Mouse (Mus musculus): ENCODE data around the gene Aacs. TPM values are rescaled to one million over a fixed set of nuclear protein-coding genes. Genes with fewer than 3 reads are reported as not detected.

Aacs gene
- total and polyA plus RNA-seq, 3 experiments: 32.8 to 79.5 TPM; not detected in 1

- peaks cover 3 to 11% of the 10 kb centered on the region in 2 experiments; a peak in 3 of 4 replicates for H3K36me3 ChIP-seq (ENCODE audit: control insufficient read depth in 1 of 2, insufficient read depth in 2 of 2, low read length in 2 of 2)
- H3K4me1 ChIP-seq (ENCODE audit: control insufficient read depth in 1 of 2, insufficient read depth in 2 of 2, low read length in 2 of 2): peaks cover 3 to 26% of the 10 kb centered on the region in 2 experiments
- H3K27ac ChIP-seq (ENCODE audit: control insufficient read depth, low read depth, low read length): no peak overlapping the region
- H3K9me3 ChIP-seq (replicated peaks; ENCODE audit: insufficient read depth, low read length): no peaks in the 10 kb centered on the region
- H3K9ac ChIP-seq (ENCODE audit: control insufficient read depth, low read depth, low read length, poor library complexity, severe bottlenecking): no peak overlapping the region
- H3K79me2 ChIP-seq (ENCODE audit: control insufficient read depth, insufficient read depth, low read length, poor library complexity): peaks cover 33% of the 10 kb centered on the region
- no peak overlapping the region for H3K4me3 ChIP-seq (ENCODE audit: control insufficient read depth in 1 of 2, insufficient read depth in 1 of 2, low read depth in 2 of 2, low read length in 2 of 2)
- DNase-seq (ENCODE audit: low read depth, low spot score): no peak
- no peaks in the 10 kb centered on the region for H3K27me3 ChIP-seq (ENCODE audit: control insufficient read depth in 1 of 2, insufficient read depth in 2 of 2, low read length in 2 of 2)
- no peak for TF ChIP-seq POLR2AphosphoS2 (IDR thresholded peaks at IDR 0.05; ENCODE audit: low read length)
These were observed 5.0 kb downstream of the Aacs start for GRCm38 (mm10) chr5:125480434-125481231.

GRCm38 (mm10) chr5:125482474-125482873 is 6.9 kb downstream of the Aacs start:
- Histone ChIP-seq H3K79me2 (ENCODE audit: control insufficient read depth, insufficient read depth, low read length, poor library complexity) (peaks cover 16% of the 10 kb centered on the region), H3K27ac (ENCODE audit: control insufficient read depth, low read depth, low read length) (no peak overlapping the region), H3K9me3 (replicated peaks; ENCODE audit: insufficient read depth, low read length) (no peaks in the 10 kb centered on the region), H3K4me3 (ENCODE audit: control insufficient read depth in 1 of 2, insufficient read depth in 1 of 2, low read depth in 2 of 2, low read length in 2 of 2) (no peak overlapping the region), H3K27me3 (ENCODE audit: control insufficient read depth in 1 of 2, insufficient read depth in 2 of 2, low read length in 2 of 2) (no peaks in the 10 kb centered on the region), H3K4me1 (ENCODE audit: control insufficient read depth in 1 of 2, insufficient read depth in 2 of 2, low read length in 2 of 2) (peaks cover 3 to 18% of the 10 kb centered on the region in 2 experiments), H3K9ac (ENCODE audit: control insufficient read depth, low read depth, low read length, poor library complexity, severe bottlenecking) (no peak overlapping the region), H3K36me3 (ENCODE audit: control insufficient read depth in 1 of 2, insufficient read depth in 2 of 2, low read length in 2 of 2) (peaks cover 3 to 11% of the 10 kb centered on the region in 2 experiments; a peak in 3 of 4 replicates)
- TF ChIP-seq KAT2A (conservative IDR thresholded peaks at IDR 0.05; ENCODE audit: low read depth, low read length) (no peak), BHLHE40 (IDR thresholded peaks at IDR 0.05; ENCODE audit: borderline replicate concordance, low read depth, low read length) (no peak), ETS1 (IDR thresholded peaks at IDR 0.05; ENCODE audit: low read depth, low read length) (no peak), POLR2AphosphoS5 (IDR thresholded peaks at IDR 0.05; ENCODE audit: borderline replicate concordance, low read depth, low read length) (no peak), JUND (IDR thresholded peaks at IDR 0.05; ENCODE audit: low read depth, low read length) (no peak), RAD21 (IDR thresholded peaks at IDR 0.05; ENCODE audit: low read depth, low read length) (no peak), POLR2AphosphoS2 (IDR thresholded peaks at IDR 0.05; ENCODE audit: low read length) (no peak), CTCF (IDR thresholded peaks at IDR 0.05 in 2 of 3, conservative IDR thresholded peaks at IDR 0.05 in 1 of 3; ENCODE audit: control insufficient read depth in 1 of 3, insufficient read depth in 1 of 3, low read depth in 2 of 3, low read length in 3 of 3, poor library complexity in 1 of 3, severe bottlenecking in 1 of 3) (no peak), RCOR1 (IDR thresholded peaks at IDR 0.05; ENCODE audit: low read depth, low read length) (no peak), USF1 (IDR thresholded peaks at IDR 0.05; ENCODE audit: low read depth, low read length) (no peak), ELF1 (IDR thresholded peaks at IDR 0.05; ENCODE audit: low read depth, low read length) (no peak), E2F4 (IDR thresholded peaks at IDR 0.05; ENCODE audit: borderline replicate concordance, low read depth, low read length) (no peak), SIN3A (IDR thresholded peaks at IDR 0.05; ENCODE audit: low read length) (no peak), ZKSCAN1 (IDR thresholded peaks at IDR 0.05; ENCODE audit: low read depth, low read length) (no peak), TBP (IDR thresholded peaks at IDR 0.05; ENCODE audit: low read depth, low read length) (no peak), MAFK (IDR thresholded peaks at IDR 0.05; ENCODE audit: borderline replicate concordance, low read depth, low read length) (no peak), POLR2A (IDR thresholded peaks at IDR 0.05; ENCODE audit: control insufficient read depth in 1 of 2, insufficient read depth in 1 of 2, low read depth in 1 of 2, low read length in 2 of 2, poor library complexity in 1 of 2) (no peak)
- DNase-seq (ENCODE audit: low read depth, low spot score): no peak
